Mouse (Mus musculus) limb, embryonic 12.5 days (tissue): ENCODE results near the gene Wwtr1. TPM values are rescaled to one million over a fixed set of nuclear protein-coding genes. Genes with fewer than 3 reads are reported as not detected.

Experiments used
- ATAC-seq: fragments of 200-750 bp; cut with Nextera tagmentation; 2 replicates; pipeline ENCODE4 v1.8.0; 2017; ENCODE audit warnings: low read depth, moderate TSS enrichment; ENCODE audit not compliant: insufficient number of reproducible peaks, insufficient read depth, low FRiP score, low TSS enrichment
- H3K27ac ChIP-seq: fragments of 300-500 bp; sonication (generic); 2 replicates; pipeline ENCODE4 v1.5.1; 2016; ENCODE audit warnings: mild to moderate bottlenecking, moderate library complexity
- H3K27me3 ChIP-seq: fragments of 300-500 bp; sonication (generic); 2 replicates; pipeline ENCODE4 v1.6.1; 2016; ENCODE audit warnings: mild to moderate bottlenecking, moderate library complexity
- H3K36me3 ChIP-seq: fragments of 300-500 bp; sonication (generic); 2 replicates; pipeline ENCODE4 v1.6.1; 2016; ENCODE audit warnings: mild to moderate bottlenecking, moderate library complexity
- H3K4me1 ChIP-seq: fragments of 300-500 bp; sonication (generic); replicated peaks from 2 replicates; pipeline ENCODE4 v1.6.1; 2016
- H3K4me2 ChIP-seq: fragments of 300-500 bp; sonication (generic); 2 replicates; pipeline ENCODE4 v1.6.1; 2016; ENCODE audit warnings: mild to moderate bottlenecking, moderate library complexity
- H3K4me3 ChIP-seq: fragments of 300-500 bp; sonication (generic); replicated peaks from 2 replicates; pipeline ENCODE4 v1.5.1; 2016; ENCODE audit warnings: mild to moderate bottlenecking
- H3K9ac ChIP-seq: fragments of 300-500 bp; sonication (generic); replicated peaks from 2 replicates; pipeline ENCODE4 v1.6.1; 2016; ENCODE audit warnings: mild to moderate bottlenecking, moderate library complexity
- H3K9me3 ChIP-seq: fragments of 300-500 bp; sonication (generic); 2 replicates; pipeline ENCODE4 v1.6.1; 2016; ENCODE audit warnings: mild to moderate bottlenecking, moderate library complexity
- WGBS: fragments of 180-500 bp; shearing (Covaris S2); methylation state at CpG from one replicate; pipeline ENCODE4 v1.1.7; 2016; 5-methylcytosine and 5-hydroxymethylcytosine counted together
- polyA plus RNA-seq: library from polyadenylated mRNA; unstranded; fragments of >200 nt; fragmentation: Nextera tagmentation; extraction: Ambion mirVana; gene quantifications from 2 replicates; pipeline ENCODE4 v1.2.1, GENCODE M21; 2016

Wwtr1 gene
- polyA plus RNA-seq, 1 experiment from 2014 or later = 13.8 TPM

- peaks cover 5% of the 10 kb centered on the region for H3K4me1 ChIP-seq
- no peaks in the 10 kb centered on the region for H3K27me3 ChIP-seq
- WGBS = 86% methylated on average over 10 of the region's 10 CpGs
- H3K4me2 ChIP-seq = no peak overlapping the region
- ATAC-seq = no peak
- no peak overlapping the region for H3K9ac ChIP-seq
- no peaks in the 10 kb centered on the region for H3K36me3 ChIP-seq
- H3K27ac ChIP-seq = no peak overlapping the region
- no peak overlapping the region for H3K4me3 ChIP-seq
- H3K9me3 ChIP-seq = peaks cover 4% of the 10 kb centered on the region; the same call in 1 of the 2 replicates
Observed at GRCm38 (mm10) chr3:57580426-57581195, 4.9 kb upstream of the Wwtr1 start.

- H3K36me3 ChIP-seq = no peaks in the 10 kb centered on the region
- peak overlapping the region; percentile 80 for H3K4me3 ChIP-seq
- peak overlapping the region; percentile 77 for H3K9ac ChIP-seq
- under 1% methylated on average over 35 of the region's 35 CpGs for WGBS
- H3K4me1 ChIP-seq = peaks cover 28% of the 10 kb centered on the region
- peak overlapping the region; percentile 94 for H3K27ac ChIP-seq
- peak overlapping the region; percentile 92 for H3K4me2 ChIP-seq
- H3K9me3 ChIP-seq = no peaks in the 10 kb centered on the region
- H3K27me3 ChIP-seq = no peaks in the 10 kb centered on the region
- ATAC-seq = peak; percentile 68; the same call in 1 of the 2 replicates
Observed at GRCm38 (mm10) chr3:57576056-57576824, 530 bp upstream of the Wwtr1 start.

GRCm38 (mm10) chr3:57574885-57575659 lies 638 bp downstream of the Wwtr1 start:
- Histone ChIP-seq H3K36me3 (peaks cover 8% of the 10 kb centered on the region; the same call in 1 of the 2 replicates), H3K4me1 (peaks cover 28% of the 10 kb centered on the region), H3K9me3 (no peaks in the 10 kb centered on the region), H3K27me3 (no peaks in the 10 kb centered on the region), H3K27ac (peak overlapping the region; percentile 94), H3K4me3 (peak overlapping the region; percentile 80), H3K4me2 (peak overlapping the region; percentile 92), H3K9ac (peak overlapping the region; percentile 77)
- WGBS = under 1% methylated on average over 58 of the region's 59 CpGs
- peak; percentile 39; the same call in 1 of the 2 replicates for ATAC-seq

- ATAC-seq = no peak
- peak overlapping the region; percentile 92 for H3K4me2 ChIP-seq
Observed at GRCm38 (mm10) chr3:57573898-57574570, 1.7 kb downstream of the Wwtr1 start.

GRCm38 (mm10) chr3:57572331-57572975 lies 3.3 kb downstream of the Wwtr1 start:
- no peaks in the 10 kb centered on the region for H3K27me3 ChIP-seq
- no peak overlapping the region for H3K27ac ChIP-seq
- H3K9ac ChIP-seq = no peak overlapping the region
- no peaks in the 10 kb centered on the region for H3K9me3 ChIP-seq
- no peak overlapping the region for H3K4me3 ChIP-seq
- H3K36me3 ChIP-seq = peaks cover 17% of the 10 kb centered on the region; the same call in 1 of the 2 replicates
- peaks cover 28% of the 10 kb centered on the region for H3K4me1 ChIP-seq
- WGBS = 79% methylated on average over 6 of the region's 6 CpGs
- peak overlapping the region; percentile 92 for H3K4me2 ChIP-seq
- ATAC-seq = no peak

More at GRCm38 (mm10) chr3:57573898-57574570, 1.7 kb downstream of the Wwtr1 start:
- Histone ChIP-seq H3K9ac (peak overlapping the region; percentile 77), H3K36me3 (peaks cover 13% of the 10 kb centered on the region; the same call in 1 of the 2 replicates), H3K27ac (0 out of 2 replicates have a peak overlapping the region, but pooled peaks have one; percentile 94), H3K9me3 (no peaks in the 10 kb centered on the region), H3K4me3 (peak overlapping the region; percentile 80), H3K27me3 (no peaks in the 10 kb centered on the region), H3K4me1 (peaks cover 28% of the 10 kb centered on the region)
- WGBS = 43% methylated on average over 14 of the region's 14 CpGs

- Histone ChIP-seq H3K9me3 (no peaks in the 10 kb centered on the region), H3K36me3 (peaks cover 17% of the 10 kb centered on the region; the same call in 1 of the 2 replicates), H3K4me3 (no peak overlapping the region), H3K9ac (no peak overlapping the region), H3K27ac (no peak overlapping the region), H3K4me2 (no peak overlapping the region), H3K4me1 (peaks cover 11% of the 10 kb centered on the region), H3K27me3 (no peaks in the 10 kb centered on the region)
- ATAC-seq = no peak
- 73% methylated on average over 5 of the region's 5 CpGs for WGBS
Observed at GRCm38 (mm10) chr3:57566655-57567054, 9.1 kb downstream of the Wwtr1 start.

GRCm38 (mm10) chr3:57563627-57564026 lies 12.1 kb downstream of the Wwtr1 start:
- WGBS = 86% methylated on average over 5 of the region's 5 CpGs
- Histone ChIP-seq H3K4me2 (no peak overlapping the region), H3K36me3 (peaks cover 8% of the 10 kb centered on the region), H3K9me3 (no peaks in the 10 kb centered on the region), H3K4me1 (peaks cover 11% of the 10 kb centered on the region), H3K27ac (peak overlapping the region; percentile 46; the same call in 1 of the 2 replicates), H3K9ac (no peak overlapping the region), H3K27me3 (no peaks in the 10 kb centered on the region), H3K4me3 (no peak overlapping the region)
- ATAC-seq = no peak

GRCm38 (mm10) chr3:57562996-57563506 lies 12.7 kb downstream of the Wwtr1 start:
- H3K36me3 ChIP-seq = peaks cover 5% of the 10 kb centered on the region
- H3K4me1 ChIP-seq = peaks cover 11% of the 10 kb centered on the region
- peak overlapping the region; percentile 46 for H3K27ac ChIP-seq
- H3K4me2 ChIP-seq = no peak overlapping the region
- H3K9ac ChIP-seq = no peak overlapping the region
- ATAC-seq = no peak
- H3K27me3 ChIP-seq = no peaks in the 10 kb centered on the region
- H3K9me3 ChIP-seq = no peaks in the 10 kb centered on the region
- H3K4me3 ChIP-seq = no peak overlapping the region
- WGBS = 62% methylated on average over 6 of the region's 6 CpGs

GRCm38 (mm10) chr3:57558761-57559160 lies 16.9 kb downstream of the Wwtr1 start:
- H3K4me1 ChIP-seq = peaks cover 7% of the 10 kb centered on the region
- WGBS = 94% methylated on average over 6 of the region's 6 CpGs
- H3K27me3 ChIP-seq = no peaks in the 10 kb centered on the region
- no peak overlapping the region for H3K4me2 ChIP-seq
- no peak overlapping the region for H3K4me3 ChIP-seq
- peaks cover 5% of the 10 kb centered on the region for H3K36me3 ChIP-seq
- H3K27ac ChIP-seq = no peak overlapping the region
- H3K9ac ChIP-seq = no peak overlapping the region
- no peaks in the 10 kb centered on the region for H3K9me3 ChIP-seq
- ATAC-seq = no peak

GRCm38 (mm10) chr3:57557408-57557807 lies 18.3 kb downstream of the Wwtr1 start:
- no peak overlapping the region for H3K27ac ChIP-seq
- no peaks in the 10 kb centered on the region; the same call in 1 of the 2 replicates for H3K4me1 ChIP-seq
- ATAC-seq = no peak
- H3K4me2 ChIP-seq = no peak overlapping the region
- H3K9me3 ChIP-seq = no peaks in the 10 kb centered on the region
- no peaks in the 10 kb centered on the region for H3K27me3 ChIP-seq
- 86% methylated on average over 4 of the region's 4 CpGs for WGBS
- no peak overlapping the region for H3K9ac ChIP-seq
- no peak overlapping the region for H3K4me3 ChIP-seq
- peaks cover 5% of the 10 kb centered on the region for H3K36me3 ChIP-seq
